Mouse (Mus musculus) liver, adult 10 weeks (tissue): ENCODE measurements around the gene Chrng. TPM values are rescaled to one million over a fixed set of nuclear protein-coding genes. Genes with fewer than 3 reads are reported as not detected.

Experiments
- polyA plus RNA-seq: library from polyadenylated mRNA; stranded (reverse); fragments of 350-450 nt; fragmentation: Illumina TruSeq; extraction: RNeasy Lipid Tissue Mini Kit (QIAGEN cat#74804); gene quantifications from one replicate; pipeline ENCODE4 v1.2.3, GENCODE M21; 2014; ENCODE audit warnings: low read depth, low replicate concordance

Gene Chrng
- polyA plus RNA-seq: not detected

DNA sequence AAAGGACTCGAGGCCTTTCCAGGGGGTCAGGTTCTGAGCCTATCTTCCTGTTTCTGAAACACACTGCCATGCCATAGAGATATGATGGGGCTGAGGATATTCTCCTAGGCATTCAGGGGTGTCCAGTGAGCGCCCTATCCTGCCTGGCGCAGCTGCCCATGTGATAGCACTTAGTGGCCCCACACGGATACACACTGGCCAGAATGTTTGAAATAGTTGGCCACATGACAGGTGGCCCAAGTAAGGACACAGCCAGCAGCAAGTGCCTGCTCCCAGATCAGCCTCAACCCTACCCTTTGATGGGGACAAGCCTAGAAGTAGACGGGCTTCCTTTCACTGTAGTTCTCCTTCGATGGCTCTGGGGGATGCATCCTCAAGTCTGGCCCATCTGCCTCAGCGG, at the start of gene Chrng:
Gene Chrng, plus strand, starts transcription at position 193 of the 400 bp plus-strand sequence.

DNA sequence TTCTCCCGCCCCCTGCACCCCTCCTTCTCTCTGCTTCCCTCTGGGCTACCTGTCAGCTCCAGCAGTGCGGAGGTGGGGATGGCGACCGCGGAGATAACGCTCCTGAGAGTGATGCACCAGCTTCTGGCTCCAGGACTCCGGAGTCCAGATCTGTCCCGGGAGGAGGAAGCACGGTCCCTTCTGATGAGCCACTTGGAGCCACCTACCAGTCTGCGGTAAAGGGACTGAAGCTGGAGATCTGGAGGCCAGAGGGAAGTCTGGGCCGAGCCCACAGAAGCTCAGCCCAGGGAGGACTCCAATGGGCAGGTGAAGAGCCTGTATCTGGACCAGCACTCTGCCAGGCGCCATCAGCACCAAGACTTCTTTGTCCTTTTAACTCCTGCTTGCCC, 48.3 kb upstream of the Chrng start, which contains the start of gene Ecel1:
Gene Ecel1, minus strand, starts transcription at position 323 of the 389 bp plus-strand sequence.

DNA sequence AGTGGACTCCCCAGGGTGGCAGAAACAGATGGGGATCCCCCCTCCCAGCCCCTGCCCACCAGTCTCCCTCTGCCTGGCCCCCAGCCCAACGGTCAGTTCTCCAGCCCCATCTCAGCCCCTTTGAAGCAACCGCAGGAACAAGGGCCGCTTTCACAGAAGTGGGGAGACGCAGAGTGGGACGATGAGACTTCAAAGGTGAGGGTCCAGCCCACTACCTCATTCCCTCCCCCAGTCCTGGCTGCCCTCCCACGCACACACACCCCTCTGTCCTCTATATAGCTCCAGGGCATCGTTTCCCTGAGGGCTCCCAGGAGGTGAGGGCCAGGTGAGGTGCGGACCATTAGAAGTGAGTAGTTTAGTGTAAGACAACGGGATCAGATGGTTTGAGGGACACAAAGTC, 21.4 kb upstream of the Chrng start, which contains the start of gene Prss56:
Gene Prss56, plus strand, starts transcription at position 301 of the 400 bp plus-strand sequence.

DNA sequence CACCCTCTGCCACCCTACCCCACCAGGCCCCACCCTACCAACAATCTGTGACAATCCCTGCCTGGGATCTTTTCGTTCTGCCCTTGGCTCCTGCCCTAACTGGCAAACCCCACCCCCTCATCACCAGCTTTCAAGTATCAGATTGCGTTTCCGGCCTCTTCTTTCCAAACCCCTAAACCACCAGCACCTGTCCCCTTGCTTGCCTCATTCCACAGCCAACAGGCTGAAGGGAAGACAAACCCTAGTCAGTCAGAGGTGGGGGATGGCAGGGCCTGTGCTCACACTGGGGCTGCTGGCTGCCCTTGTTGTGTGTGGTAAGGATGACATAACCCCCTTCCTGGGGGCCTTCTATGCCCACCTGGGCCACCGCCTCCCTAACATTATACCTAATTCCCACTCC, 14.0 kb upstream of the Chrng start, which contains the start of gene Chrnd:
Gene Chrnd, plus strand, starts transcription at position 179 of the 400 bp plus-strand sequence.

DNA sequence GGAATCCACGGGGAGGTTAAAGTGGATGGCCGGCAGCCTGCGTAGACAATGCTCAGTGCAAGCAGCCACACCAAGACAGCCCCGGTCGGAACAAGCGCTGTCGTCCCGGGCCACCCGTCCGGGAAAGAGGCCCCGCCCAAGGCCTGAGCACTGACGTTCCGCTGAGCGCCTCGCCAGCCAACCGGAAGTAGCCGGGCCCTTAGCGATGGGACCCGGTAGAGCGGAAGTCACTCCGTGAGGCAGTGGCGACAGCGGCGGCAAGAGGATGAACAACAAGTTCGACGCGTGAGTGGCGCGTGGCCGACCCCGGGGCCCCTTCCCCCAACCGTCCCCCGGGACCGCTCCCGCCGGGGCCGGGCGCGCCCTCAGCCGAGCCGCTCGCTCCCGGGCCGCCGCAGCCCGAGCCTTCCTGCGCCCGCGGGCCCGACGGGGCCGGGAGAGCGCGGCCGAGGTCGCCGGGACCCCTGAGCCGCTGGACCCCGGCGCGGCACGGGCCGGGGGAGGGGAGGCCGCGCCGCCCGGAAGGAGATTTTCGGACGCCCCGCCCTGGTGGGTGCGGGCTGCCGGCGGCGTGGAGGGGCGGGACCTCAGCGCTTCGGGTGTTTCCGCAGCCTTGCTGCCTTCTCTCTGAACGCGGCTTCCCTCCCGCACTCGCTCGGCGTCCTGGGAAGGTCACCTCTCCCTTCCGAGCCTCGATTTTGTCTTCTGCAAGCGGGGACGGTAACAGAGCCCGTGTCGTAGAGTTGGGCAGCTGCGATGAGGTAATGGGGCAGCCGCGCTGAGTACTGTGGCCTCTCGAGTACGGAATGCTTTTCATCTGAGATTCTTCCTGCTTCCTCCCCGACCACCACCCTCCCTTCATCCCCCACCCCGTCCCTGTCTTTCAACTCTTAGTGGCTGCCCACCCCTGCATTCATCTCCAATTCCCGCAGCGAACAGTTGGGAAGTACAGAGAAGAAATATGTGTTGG, 9.6 kb downstream of the Chrng start, which contains the start of gene Eif4e2:
Gene Eif4e2, plus strand, starts transcription at position 180 of the 970 bp plus-strand sequence.

Other genes starting within 250 kb of the Chrng start
- not detected for gene Alppl2, start 114.7 kb upstream of the Chrng start, polyA plus RNA-seq
- not detected for gene Alpi, start 103.1 kb upstream of the Chrng start, polyA plus RNA-seq
- gene Akp3, start 79.7 kb upstream of the Chrng start, polyA plus RNA-seq: not detected
- gene Ecel1, start 48.1 kb upstream of the Chrng start, polyA plus RNA-seq: not detected
- gene Prss56, start 21.3 kb upstream of the Chrng start, polyA plus RNA-seq: not detected
- gene Chrnd, start 14.1 kb upstream of the Chrng start, polyA plus RNA-seq: not detected
- gene Eif4e2, start 9.3 kb downstream of the Chrng start, polyA plus RNA-seq: 19.3 TPM
- gene Efhd1, start 59.7 kb downstream of the Chrng start, polyA plus RNA-seq: 0.82 TPM
- 33.4 TPM for gene Gigyf2, start 122.3 kb downstream of the Chrng start, polyA plus RNA-seq
- gene Kcnj13, start 190.1 kb downstream of the Chrng start, polyA plus RNA-seq: not detected